Mouse (Mus musculus) kidney, embryonic 16.5 days (tissue): ENCODE results near the gene Slc12a8. TPM values are rescaled to one million over a fixed set of nuclear protein-coding genes. Genes with fewer than 3 reads are reported as not detected.

ENCODE experiments used
- ATAC-seq: fragments of 200-750 bp; cut with Nextera tagmentation; 2 replicates; pipeline ENCODE4 v1.8.0; 2017; ENCODE audit warnings: moderate TSS enrichment; ENCODE audit not compliant: low FRiP score, low TSS enrichment
- H3K27ac ChIP-seq: fragments of 300-500 bp; sonication (generic); 2 replicates; pipeline ENCODE4 v1.5.1; 2014; ENCODE audit warnings: low read length
- H3K27me3 ChIP-seq: fragments of 300-500 bp; sonication (generic); 2 replicates; pipeline ENCODE4 v1.6.1; 2014; ENCODE audit warnings: low read length, control low read depth, mixed read lengths; ENCODE audit not compliant: insufficient read depth
- H3K36me3 ChIP-seq: fragments of 300-500 bp; sonication (generic); 2 replicates; pipeline ENCODE4 v1.6.1; 2014; ENCODE audit warnings: low read length, control low read depth, mixed read lengths; ENCODE audit not compliant: insufficient read depth
- H3K4me1 ChIP-seq: fragments of 300-500 bp; sonication (generic); 2 replicates; pipeline ENCODE4 v1.6.1; 2014; ENCODE audit warnings: low read length, control low read depth, mixed read lengths; ENCODE audit not compliant: insufficient read depth
- H3K4me2 ChIP-seq: fragments of 300-500 bp; sonication (generic); replicated peaks from 2 replicates; pipeline ENCODE4 v1.6.1; 2014; ENCODE audit warnings: low read depth, low read length
- H3K4me3 ChIP-seq: fragments of 300-500 bp; sonication (generic); 2 replicates; pipeline ENCODE4 v1.5.1; 2014; ENCODE audit warnings: mild to moderate bottlenecking, low read length
- H3K9ac ChIP-seq: fragments of 300-500 bp; sonication (generic); replicated peaks from 2 replicates; pipeline ENCODE4 v1.6.1; 2014; ENCODE audit warnings: low read length
- H3K9me3 ChIP-seq: fragments of 300-500 bp; sonication (generic); 2 replicates; pipeline ENCODE4 v1.6.1; 2016; ENCODE audit warnings: low read length, control low read depth
- WGBS: fragments of 180-500 bp; shearing (Covaris S2); extraction: QIAGEN DNeasy Blood & Tissue Kit; methylation state at CpG from one replicate; pipeline ENCODE4 v1.1.7; 2014; 5-methylcytosine and 5-hydroxymethylcytosine counted together
- polyA plus RNA-seq: library from polyadenylated mRNA; unstranded; fragments of >200 nt; fragmentation: Nextera tagmentation; extraction: Ambion mirVana; gene quantifications from 2 replicates; pipeline ENCODE4 v1.2.1, GENCODE M21; 2015

Slc12a8 gene
- polyA plus RNA-seq, 1 experiment from 2014 or later = 0.92 TPM

DNA sequence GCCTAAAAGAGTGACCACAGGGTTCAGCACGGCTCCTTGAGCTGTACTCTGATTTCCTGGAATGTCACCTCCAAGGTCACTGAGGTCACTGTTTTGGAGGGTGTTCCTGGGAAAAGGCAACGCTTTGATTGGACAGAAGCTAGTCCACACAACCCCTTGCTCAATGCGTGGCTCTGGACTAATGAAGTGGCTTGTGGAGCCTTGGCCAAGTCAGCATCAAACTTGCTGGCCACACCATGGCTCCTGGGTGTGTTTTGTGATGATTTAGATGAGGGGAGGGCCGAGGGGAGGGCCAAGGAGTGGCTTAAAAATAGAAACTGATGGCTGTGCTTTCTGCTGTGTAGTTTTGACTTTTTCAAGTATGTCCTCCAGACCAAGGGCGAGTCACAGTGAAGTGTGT is 143.0 kb downstream of the Slc12a8 start:
- Histone ChIP-seq H3K4me2 (no peak overlapping the region), H3K9ac (no peak overlapping the region), H3K27ac (0 out of 2 replicates have a peak overlapping the region, but pooled peaks have one; percentile 3), H3K4me3 (no peak overlapping the region), H3K4me1 (peaks cover 5% of the 10 kb centered on the region), H3K27me3 (no peaks in the 10 kb centered on the region), H3K36me3 (no peaks in the 10 kb centered on the region), H3K9me3 (no peaks in the 10 kb centered on the region)
- WGBS = 52% methylated on average over 5 of the region's 5 CpGs
- ATAC-seq = 0 out of 2 replicates have a peak, but pooled peaks have one; percentile 27

DNA sequence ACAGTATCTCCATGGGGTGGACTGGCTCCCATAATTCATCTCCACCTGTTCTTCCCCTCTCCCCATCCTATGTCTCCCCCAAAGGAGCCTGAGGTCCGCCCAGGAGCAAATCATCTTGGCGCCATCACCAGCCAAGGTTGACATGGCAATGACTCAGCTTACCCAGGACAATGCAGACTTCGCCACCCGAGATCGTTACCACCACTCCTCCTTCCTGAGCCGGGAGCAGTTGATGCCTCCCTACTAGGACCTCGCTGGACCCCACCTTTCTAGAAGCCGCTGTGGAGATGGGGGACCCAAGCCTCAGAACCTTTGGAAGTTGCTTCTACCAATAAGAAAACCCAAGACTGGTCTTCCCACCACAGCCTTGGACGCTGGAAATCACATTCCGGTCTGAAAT is 145.7 kb downstream of the Slc12a8 start:
- peaks cover 5% of the 10 kb centered on the region for H3K4me1 ChIP-seq
- H3K4me2 ChIP-seq = no peak overlapping the region
- no peaks in the 10 kb centered on the region for H3K27me3 ChIP-seq
- no peak overlapping the region for H3K27ac ChIP-seq
- H3K36me3 ChIP-seq = no peaks in the 10 kb centered on the region
- 96% methylated on average over 10 of the region's 10 CpGs for WGBS
- no peaks in the 10 kb centered on the region for H3K9me3 ChIP-seq
- ATAC-seq = no peak
- no peak overlapping the region for H3K4me3 ChIP-seq
- no peak overlapping the region for H3K9ac ChIP-seq

DNA sequence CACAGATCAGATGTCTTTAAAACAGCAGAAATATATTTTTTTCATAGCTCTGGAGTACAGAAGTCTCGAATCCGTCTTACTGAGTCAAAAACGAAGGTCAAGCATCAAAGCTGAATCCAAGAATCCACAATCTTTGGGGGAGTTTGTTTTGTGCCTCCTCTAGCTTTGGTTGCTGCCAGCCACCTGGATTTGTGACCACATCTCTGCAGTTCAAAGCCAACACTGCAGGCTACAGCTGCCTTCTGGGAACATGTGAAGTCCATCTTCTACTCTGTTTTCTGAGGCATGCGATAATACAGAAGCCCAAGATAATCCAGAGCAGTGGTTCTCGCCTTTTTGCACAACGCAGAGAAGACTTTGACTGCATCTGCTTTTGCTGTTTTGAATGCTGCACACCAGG is 149.1 kb downstream of the Slc12a8 start:
- no peaks in the 10 kb centered on the region for H3K4me1 ChIP-seq
- no peak overlapping the region for H3K4me3 ChIP-seq
- H3K9ac ChIP-seq = no peak overlapping the region
- H3K27me3 ChIP-seq = no peaks in the 10 kb centered on the region
- no peaks in the 10 kb centered on the region for H3K36me3 ChIP-seq
- H3K4me2 ChIP-seq = no peak overlapping the region
- no peak overlapping the region for H3K27ac ChIP-seq
- no peaks in the 10 kb centered on the region for H3K9me3 ChIP-seq
- 84% methylated on average over 6 of the region's 6 CpGs for WGBS
- no peak for ATAC-seq

DNA sequence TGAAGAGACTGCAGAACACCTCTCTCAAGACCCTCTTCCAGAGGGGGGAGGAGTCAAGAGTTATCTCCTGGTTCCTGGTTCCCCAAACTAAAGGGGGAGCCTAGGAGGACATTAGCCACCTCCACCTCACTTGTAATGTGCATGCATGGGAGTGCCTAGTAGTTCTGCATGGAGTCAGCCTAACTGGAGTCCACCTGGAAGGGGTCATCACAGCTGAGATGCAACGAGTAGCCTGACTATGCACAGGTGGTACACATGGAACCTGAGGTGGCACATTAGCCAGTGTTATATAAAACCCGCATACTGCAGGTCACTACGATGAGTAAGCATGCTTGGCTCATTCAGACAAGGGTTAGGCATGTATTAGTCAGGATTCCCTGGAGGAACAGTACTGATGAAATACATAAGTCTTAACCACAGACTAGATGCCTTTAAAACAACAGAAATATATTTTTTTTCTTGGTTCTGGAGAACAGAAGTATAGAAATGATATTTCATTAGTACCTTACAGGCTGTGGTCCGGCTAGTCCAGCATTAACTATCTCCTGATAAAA is 149.9 kb downstream of the Slc12a8 start:
- Histone ChIP-seq H3K4me1 (no peaks in the 10 kb centered on the region), H3K4me3 (no peak overlapping the region), H3K36me3 (no peaks in the 10 kb centered on the region), H3K27ac (no peak overlapping the region), H3K9ac (no peak overlapping the region), H3K9me3 (no peaks in the 10 kb centered on the region), H3K27me3 (no peaks in the 10 kb centered on the region), H3K4me2 (no peak overlapping the region)
- no peak for ATAC-seq
- WGBS = 91% methylated on average over 4 of the region's 4 CpGs

DNA sequence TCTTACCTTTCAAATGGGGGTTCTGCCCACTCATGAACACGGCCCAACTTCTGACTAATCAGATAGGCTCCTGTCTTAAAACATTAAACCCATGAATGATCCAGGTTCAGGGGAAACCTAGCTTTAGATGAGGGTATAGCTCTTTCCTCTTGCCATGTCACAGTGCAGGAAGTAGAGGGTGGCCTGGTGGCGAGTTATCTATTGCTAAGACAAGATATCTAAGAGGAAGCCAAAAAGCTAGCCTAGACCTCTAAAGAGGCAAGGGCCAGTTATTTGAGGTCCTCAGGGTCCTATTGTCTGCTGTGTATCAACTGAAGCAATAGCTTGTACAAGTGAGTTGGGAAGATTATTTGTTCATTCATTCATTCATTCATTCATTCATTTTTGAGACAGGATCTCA is 151.3 kb downstream of the Slc12a8 start:
- no peaks in the 10 kb centered on the region for H3K4me1 ChIP-seq
- H3K9ac ChIP-seq = no peak overlapping the region
- no peak overlapping the region for H3K4me2 ChIP-seq
- H3K9me3 ChIP-seq = no peaks in the 10 kb centered on the region
- H3K4me3 ChIP-seq = no peak overlapping the region
- H3K27ac ChIP-seq = no peak overlapping the region
- 83% methylated on average over 2 of the region's 2 CpGs for WGBS
- H3K36me3 ChIP-seq = no peaks in the 10 kb centered on the region
- no peaks in the 10 kb centered on the region for H3K27me3 ChIP-seq
- no peak for ATAC-seq

DNA sequence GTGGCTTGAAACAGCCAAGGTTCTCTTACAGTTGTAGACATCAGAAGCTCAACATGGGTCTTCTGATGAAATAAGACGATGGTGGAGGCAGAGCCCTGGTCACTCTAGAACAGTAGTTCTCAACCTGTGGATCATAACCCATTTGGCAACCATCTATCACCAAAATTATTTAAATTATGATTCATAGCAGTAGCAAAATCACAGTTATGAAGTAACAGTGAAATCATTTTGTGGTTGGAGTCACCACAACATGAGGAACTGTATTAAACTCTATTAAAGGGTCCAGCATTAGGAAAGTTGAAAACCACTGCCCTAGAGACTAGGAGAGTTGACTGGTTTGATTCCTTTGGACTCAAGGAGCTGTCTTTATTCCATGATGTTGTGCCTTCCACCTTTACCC is 151.9 kb downstream of the Slc12a8 start:
- Histone ChIP-seq H3K4me2 (no peak overlapping the region), H3K27ac (no peak overlapping the region), H3K9ac (no peak overlapping the region), H3K9me3 (no peaks in the 10 kb centered on the region), H3K36me3 (no peaks in the 10 kb centered on the region), H3K27me3 (no peaks in the 10 kb centered on the region), H3K4me3 (no peak overlapping the region), H3K4me1 (no peaks in the 10 kb centered on the region)
- WGBS = 82% methylated on average over 1 of the region's 1 CpGs
- no peak for ATAC-seq

DNA sequence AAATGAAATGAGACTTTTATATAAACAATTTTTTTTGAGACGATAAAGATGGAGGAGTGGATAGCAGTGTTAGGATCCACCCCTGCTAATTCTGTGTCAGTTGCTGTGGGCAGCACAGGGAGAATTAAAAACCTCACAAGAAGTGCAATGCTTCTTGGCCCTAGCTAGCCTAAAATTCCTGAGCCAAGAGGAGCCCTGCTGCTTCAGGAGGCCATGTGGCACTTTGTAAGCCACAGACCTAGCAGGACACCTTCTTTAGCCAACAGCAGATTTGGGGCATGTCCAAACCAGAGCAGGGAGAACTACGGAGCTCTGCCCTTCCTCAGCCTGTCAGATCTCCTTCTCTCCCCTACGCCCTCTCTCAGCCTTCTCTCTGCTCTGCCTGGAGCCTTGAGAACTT is 153.2 kb downstream of the Slc12a8 start:
- Histone ChIP-seq H3K4me2 (no peak overlapping the region), H3K4me1 (no peaks in the 10 kb centered on the region; the same call in 1 of the 2 replicates), H3K9me3 (no peaks in the 10 kb centered on the region), H3K36me3 (no peaks in the 10 kb centered on the region), H3K4me3 (no peak overlapping the region), H3K27ac (no peak overlapping the region), H3K9ac (no peak overlapping the region), H3K27me3 (no peaks in the 10 kb centered on the region)
- WGBS = 68% methylated on average over 3 of the region's 3 CpGs
- no peak for ATAC-seq

DNA sequence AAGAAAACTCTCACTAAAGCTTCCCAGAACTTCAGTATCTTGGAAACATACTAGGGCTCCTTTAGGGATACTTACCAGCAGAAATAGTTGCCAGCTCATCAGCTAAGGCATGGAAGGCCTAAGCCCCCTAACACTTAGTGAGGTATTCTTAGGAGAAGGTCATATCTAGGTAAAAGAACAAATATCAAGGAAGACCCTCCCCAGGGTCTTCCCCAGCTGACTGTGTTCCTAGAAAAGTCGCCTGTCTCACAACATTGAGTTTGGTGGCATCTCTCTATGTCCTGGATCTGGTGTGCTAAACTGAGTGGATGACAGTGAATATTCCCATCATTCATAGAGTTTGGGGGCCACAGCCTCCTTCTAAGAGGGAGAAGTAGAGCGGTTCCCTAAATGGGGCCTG is 153.8 kb downstream of the Slc12a8 start:
- H3K4me2 ChIP-seq = no peak overlapping the region
- ATAC-seq = no peak
- H3K36me3 ChIP-seq = no peaks in the 10 kb centered on the region
- no peaks in the 10 kb centered on the region for H3K27me3 ChIP-seq
- H3K9me3 ChIP-seq = no peaks in the 10 kb centered on the region
- no peak overlapping the region for H3K9ac ChIP-seq
- no peaks in the 10 kb centered on the region; the same call in 1 of the 2 replicates for H3K4me1 ChIP-seq
- whole genome bisulfite sequencing = 86% methylated on average over 2 of the region's 2 CpGs
- H3K4me3 ChIP-seq = no peak overlapping the region
- no peak overlapping the region for H3K27ac ChIP-seq

DNA sequence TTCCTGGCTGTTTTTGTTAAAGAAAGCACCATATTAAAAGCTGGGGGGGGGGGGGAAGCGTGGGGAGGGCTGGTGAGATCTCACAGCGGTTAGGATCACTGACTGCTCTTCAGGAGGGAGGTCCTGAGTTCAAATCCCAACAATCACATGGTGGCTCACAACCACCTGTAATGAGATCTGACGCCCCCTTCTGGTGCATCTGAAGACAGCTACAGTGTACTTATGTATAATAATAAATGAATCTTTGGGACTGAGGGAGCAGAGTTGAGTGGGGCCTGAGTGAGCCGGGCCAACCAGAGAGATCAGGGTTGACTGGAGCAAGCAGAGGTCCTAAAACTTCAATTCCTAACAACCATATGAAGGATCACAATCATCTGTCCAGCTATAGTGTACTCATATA is 155.1 kb downstream of the Slc12a8 start:
- H3K27me3 ChIP-seq = no peaks in the 10 kb centered on the region
- 95% methylated on average over 3 of the region's 4 CpGs for WGBS

DNA sequence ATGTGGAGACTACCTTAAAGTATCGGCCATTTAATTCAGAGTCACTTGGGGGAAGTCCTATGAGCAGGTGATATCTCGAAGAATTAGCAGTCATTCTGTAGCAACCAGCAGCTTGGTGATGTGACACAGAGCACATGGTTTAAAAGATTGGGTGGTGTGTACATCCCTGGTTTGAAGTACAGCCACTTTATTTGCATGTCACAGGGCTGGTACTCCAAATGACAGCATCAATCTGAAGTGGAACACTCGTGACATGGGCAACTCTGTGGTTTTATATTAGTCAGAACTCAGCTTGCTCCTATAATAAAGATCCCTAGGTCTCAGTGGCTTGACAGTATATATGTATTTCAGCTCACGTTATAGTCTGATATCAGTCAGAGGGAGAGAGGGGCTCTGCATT is 155.5 kb downstream of the Slc12a8 start:
- H3K27ac ChIP-seq = no peak overlapping the region
- H3K27me3 ChIP-seq = no peaks in the 10 kb centered on the region
- H3K4me3 ChIP-seq = no peak overlapping the region
- WGBS = 96% methylated on average over 4 of the region's 4 CpGs
- no peak overlapping the region for H3K9ac ChIP-seq
- no peaks in the 10 kb centered on the region for H3K36me3 ChIP-seq
- no peak for ATAC-seq
- H3K9me3 ChIP-seq = no peaks in the 10 kb centered on the region
- H3K4me2 ChIP-seq = no peak overlapping the region
- H3K4me1 ChIP-seq = peaks cover 5% of the 10 kb centered on the region; the same call in 1 of the 2 replicates

More for the DNA sequence above, 155.1 kb downstream of the Slc12a8 start:
- H3K4me3 ChIP-seq = no peak overlapping the region
- H3K27ac ChIP-seq = no peak overlapping the region
- H3K9me3 ChIP-seq = no peaks in the 10 kb centered on the region
- H3K4me2 ChIP-seq = no peak overlapping the region
- no peaks in the 10 kb centered on the region for H3K36me3 ChIP-seq
- H3K4me1 ChIP-seq = peaks cover 5% of the 10 kb centered on the region; the same call in 1 of the 2 replicates
- ATAC-seq = no peak
- H3K9ac ChIP-seq = no peak overlapping the region
